Mouse (Mus musculus): ENCODE results near the gene Zfp709.
"Not testable (repeated sequence)": the region's sequence is repeated elsewhere in the genome, so short reads cannot be mapped to it uniquely, and the experiment has no call there.

The Zfp709 gene

GRCm38 (mm10) chr8:71881618-71882274, at the start of gene Zfp709:
Gene Zfp709, plus strand, starts transcription at chr8:71882019.
- DNase-seq: peak; percentile 58

- not testable (repeated sequence) for DNase-seq
Observed at GRCm38 (mm10) chr8:71838207-71838606, 43.6 kb upstream of the Zfp709 start.

- not testable (repeated sequence) for DNase-seq
Observed at GRCm38 (mm10) chr8:71841201-71841817, 40.5 kb upstream of the Zfp709 start.

DNA sequence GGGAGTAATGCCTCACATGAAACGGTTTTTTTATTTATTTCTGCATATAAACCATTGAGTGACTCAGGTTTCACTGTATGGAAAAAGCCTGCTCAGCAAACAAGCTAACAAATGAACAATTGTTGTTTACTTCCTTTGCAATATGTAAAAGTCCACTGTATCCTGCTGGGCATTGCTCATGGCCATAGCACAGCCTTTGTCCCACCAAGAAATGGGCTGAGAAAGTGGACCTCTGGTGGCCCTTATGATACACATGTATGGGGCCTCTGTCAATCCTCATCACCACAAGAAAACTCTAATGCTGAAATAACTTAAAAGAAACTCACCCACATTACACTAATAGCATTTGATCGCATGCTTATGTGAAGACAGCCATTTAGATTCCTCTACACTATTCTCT, 39.3 kb upstream of the Zfp709 start:
- not testable (repeated sequence) for DNase-seq

DNA sequence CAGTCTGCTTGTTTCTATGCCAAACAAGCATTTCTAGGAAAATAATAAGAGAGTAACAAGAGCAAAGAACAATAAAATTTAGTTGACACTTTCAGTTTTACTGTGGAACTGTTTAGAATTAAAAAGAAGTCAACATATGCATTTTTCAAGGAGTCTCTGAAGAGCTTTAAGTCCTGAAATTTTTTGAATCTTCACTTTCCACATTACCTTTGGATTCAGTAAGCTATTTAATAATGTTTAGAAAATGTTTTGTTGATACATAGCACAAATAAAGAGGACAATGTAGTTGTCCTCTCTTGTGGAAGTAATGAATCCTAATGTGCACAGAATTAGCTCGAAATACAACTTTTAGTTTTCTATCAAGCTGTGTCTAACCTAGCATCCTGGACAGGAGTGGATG, 37.4 kb upstream of the Zfp709 start:
- DNase-seq: not testable (repeated sequence)

- DNase-seq: not testable (repeated sequence)
Observed at GRCm38 (mm10) chr8:71845993-71846483, 35.8 kb upstream of the Zfp709 start.

DNA sequence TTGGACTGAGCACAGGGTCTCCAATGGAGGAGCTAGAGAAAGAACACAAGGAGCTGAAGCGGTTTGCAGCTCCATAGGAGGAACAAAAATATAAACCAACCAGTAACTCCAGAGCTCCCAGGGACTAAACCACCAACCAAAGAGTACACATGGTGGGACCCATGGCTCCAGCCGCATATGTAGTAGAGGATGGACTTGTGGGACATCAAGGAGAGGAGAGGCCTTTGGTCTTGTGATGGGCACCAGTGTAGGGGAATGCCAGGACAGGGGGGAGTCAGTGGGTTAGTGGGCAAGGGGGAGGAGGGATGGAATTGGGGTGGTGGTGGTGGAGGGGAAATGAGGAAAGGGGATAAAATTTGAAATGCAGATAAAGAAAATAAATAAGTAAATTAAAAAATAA, 35.1 kb upstream of the Zfp709 start:
- DNase-seq: not testable (repeated sequence)

DNA sequence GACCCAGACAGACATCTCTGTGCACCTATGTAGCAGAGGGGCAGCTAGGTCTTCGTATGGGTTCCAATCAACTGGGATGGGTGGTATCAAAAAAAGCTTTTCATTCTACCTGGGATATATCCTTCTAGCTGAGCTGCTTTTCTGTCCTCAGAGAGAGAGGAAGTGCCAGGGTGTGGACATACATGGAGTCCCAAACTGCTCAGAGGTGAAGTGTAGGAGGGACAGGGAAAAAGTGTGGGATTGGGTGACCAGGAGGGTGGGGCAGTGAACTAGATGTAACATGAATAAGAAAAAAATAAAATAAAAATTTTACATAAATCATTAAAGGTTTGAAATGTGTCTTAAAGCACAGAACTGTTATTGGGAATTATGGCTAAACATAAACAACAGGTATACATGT, 30.8 kb upstream of the Zfp709 start:
- not testable (repeated sequence) for DNase-seq

DNA sequence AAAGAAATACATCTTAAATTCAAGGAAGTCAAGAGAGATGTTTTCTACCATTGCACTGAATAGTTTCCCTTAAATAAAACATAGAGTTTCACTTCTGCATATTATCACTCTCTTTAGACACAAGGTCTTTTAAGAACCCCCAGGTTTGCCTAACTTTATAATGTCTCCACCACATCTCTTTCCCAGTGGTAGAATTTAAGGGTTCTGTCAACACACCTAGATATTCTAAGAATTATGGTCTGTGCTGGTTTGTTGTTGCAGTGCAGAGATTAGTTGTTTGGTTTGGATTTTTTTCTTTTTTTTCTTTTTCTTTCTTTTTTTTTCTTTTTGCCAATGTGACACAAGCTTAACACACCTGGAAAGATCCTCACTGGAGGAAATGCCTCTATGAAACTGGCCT, 28.5 kb upstream of the Zfp709 start:
- not testable (repeated sequence) for DNase-seq

- not testable (repeated sequence) for DNase-seq
Observed at GRCm38 (mm10) chr8:71856630-71857328, 25.0 kb upstream of the Zfp709 start.

DNA sequence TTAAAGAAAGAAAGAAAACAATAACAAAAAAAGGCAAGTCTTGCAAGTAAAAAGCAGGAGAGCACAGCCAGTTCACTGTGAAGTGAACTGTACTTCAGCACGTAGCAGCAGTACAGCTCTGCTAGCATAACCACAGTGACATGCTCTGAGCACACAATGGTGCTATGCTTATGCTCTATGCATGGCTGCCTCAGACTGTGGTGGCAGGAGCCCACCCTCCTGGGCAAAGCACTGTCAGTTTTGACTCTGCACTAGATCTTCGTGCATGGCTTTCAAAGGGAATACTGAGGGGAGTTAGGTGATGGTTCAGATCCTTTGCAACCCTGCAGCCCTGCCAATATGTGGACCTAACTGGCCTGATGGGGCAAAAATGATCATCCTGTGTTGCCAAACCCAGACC, 24.5 kb upstream of the Zfp709 start:
- DNase-seq: not testable (repeated sequence)

DNA sequence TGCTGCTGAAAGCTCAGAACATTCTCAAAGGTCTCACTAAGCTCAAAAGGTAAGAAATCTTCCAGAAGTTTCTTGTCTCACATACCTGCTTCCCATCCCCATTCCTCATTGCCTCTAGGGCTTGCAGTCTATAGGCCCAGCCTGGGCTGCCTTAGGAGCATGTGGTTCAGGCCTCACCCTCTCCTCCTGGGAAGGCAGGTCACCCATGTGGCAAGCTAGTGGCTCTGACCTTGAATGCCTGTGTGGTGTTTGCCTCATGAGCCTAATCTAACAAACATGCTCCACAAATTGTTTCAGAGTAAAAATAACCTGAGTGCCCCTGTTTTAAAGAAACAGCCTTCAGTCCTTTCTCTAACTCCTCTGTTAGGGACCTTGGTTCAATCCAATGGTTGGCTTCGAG, 20.3 kb upstream of the Zfp709 start:
- DNase-seq: not testable (repeated sequence)

DNA sequence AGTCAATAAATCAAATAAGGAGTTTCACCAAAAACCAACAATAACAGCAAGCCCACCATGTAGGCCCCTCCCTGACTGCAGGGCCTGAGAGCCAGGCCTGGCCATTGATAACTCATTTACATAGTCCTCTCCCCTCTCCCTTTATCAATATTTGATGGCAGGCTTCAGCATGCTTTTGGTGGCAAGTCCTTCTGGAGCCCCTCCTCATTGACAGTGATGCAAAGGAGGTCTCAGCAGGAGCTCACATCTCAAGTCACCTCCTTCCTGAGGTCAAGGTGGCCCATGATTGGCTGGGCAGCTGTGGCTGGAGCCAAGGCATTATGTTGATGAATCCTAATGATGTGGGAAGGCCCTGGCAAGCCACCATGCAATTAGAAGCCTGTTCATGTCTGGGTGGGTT, 19.8 kb upstream of the Zfp709 start:
- DNase-seq: not testable (repeated sequence)

DNA sequence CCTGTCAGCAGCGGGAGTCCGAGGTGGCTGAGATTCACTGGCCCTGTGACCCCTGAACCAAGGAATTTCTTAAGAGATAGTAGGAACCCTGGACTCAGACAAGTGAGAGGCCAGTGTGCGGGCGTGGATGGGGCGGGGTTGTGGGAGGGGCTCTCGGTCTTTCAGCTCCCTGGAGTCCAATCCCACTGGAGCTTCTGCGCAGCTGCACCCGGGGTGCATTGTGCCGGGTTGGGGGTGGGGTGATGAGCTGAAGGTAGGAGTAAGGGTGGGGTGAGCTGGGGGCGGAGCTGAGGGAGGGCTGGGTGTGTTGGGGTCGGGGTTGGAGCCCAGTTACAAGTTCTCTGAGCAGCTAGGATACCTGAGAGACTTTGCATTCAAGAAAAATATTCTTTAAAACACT, 18.8 kb downstream of the Zfp709 start:
- not testable (repeated sequence) for DNase-seq

- not testable (repeated sequence) for DNase-seq
Observed at GRCm38 (mm10) chr8:71903084-71903483, 21.3 kb downstream of the Zfp709 start.

GRCm38 (mm10) chr8:71906809-71907208, 25.0 kb downstream of the Zfp709 start:
- no peak for DNase-seq

- no peak for DNase-seq
Observed at GRCm38 (mm10) chr8:71907798-71908257, 26.0 kb downstream of the Zfp709 start.

DNA sequence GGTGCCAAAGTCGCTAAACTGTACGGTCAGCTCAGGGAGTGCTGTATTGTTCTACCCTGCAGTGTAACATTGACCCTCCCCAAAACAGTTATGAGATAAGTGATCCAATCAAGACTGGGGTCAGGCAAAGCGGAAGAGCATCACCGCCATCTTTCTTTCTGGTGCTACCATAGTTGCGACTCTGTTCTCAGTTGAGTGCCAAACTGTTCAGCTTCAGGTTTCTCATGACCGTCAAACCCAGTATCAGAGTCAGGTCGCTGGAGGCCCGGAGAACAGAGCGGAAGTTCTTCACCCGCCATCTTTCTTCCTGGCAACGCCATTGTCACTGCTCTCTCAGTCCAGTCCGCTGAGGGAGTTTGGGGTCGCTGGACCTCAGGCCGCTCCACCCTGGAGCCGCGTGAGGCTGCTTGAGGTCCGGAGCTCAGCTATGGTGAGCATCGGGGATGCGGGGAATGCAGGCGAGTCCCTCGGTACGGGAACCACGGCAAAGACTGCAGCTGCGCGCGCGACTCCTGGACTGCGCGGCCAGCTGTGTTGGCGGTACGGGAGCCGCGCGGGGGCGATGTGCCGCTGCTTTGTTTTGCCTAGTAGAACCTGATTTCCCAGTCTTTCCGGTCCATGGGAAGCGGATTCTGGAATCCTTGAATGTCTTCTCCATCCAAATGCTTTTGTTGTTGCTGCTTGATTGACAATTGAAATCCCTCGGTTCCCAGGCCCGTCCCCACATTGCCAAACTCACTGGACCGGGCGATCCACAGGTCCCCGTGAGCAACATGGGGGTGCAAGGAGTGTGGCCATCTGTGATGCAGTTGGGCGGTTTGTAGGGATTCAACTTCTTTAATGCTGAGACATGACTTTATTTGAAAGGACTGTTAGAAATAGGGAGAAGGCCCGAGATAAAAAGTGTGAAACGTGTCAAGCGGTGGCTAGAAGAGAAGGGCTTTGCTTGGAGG, 26.8 kb downstream of the Zfp709 start, which contains the start of the genes Zfp882 and Zfp617:
TSS of gene Zfp882 (plus strand) at position 300 of the 953 bp plus-strand sequence.
TSS of gene Zfp617 (plus strand) at position 327 of the 953 bp plus-strand sequence.
- peak; percentile 78 for DNase-seq

DNA sequence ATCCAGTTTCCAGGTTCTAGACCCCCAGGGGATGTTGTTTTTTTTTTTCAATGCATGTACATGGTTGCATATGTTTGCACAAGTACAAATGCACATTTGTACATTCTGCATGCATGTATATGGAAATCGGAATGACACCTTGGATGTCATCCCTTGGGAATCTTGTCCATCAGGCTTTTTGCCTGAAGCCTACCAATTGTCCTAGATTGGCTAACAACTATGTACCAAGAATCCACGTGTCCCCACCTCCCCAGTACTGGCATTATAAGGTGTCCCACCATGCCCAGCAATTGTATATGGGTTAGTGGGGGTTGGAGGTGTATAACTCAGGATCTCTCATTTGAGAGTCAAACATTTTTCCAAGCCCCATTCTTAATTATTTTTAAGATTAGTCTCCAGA, 30.5 kb downstream of the Zfp709 start:
- no peak for DNase-seq

DNA sequence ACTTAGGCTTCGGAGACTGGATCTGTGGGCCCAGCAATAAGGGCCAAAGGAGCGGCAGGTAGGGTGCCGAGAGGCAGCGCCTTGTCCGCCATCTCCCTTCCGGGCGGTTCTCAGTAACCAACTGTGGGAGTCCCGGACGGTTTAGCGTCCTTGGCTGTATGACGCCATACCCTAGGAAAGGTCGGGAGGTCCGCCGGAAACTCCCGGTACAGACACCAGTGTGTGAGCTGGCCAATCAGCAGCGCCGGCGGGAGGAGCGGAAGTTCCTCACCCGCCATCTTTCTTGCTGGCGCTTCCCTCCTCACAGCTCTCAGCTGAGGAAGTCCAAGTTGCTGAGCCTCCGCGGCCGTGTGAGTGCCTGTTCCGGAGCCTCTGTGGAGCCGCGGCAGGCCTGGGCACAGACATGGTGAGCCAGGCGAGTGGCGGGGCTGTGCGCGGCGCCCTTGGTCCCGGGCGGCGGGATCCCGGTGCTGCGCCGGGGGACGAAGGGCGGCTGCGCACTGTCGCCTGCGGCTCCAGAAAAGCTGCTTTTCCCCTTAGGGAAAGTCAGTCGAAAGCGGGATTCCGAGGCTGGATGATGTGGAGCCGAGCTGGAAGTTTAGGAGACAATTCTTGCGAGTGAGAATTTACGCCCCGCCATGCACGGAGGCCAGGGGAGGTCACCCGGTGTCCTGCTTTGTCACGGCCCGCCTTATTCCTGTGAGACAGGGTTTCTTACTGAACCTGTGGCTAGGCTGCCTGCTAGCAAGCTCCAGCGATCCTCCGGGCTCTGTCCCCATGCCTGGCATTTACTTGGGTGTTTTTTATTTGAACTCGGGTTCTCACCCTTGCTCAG, 41.0 kb downstream of the Zfp709 start:
- peak; percentile 94 for DNase-seq

DNA sequence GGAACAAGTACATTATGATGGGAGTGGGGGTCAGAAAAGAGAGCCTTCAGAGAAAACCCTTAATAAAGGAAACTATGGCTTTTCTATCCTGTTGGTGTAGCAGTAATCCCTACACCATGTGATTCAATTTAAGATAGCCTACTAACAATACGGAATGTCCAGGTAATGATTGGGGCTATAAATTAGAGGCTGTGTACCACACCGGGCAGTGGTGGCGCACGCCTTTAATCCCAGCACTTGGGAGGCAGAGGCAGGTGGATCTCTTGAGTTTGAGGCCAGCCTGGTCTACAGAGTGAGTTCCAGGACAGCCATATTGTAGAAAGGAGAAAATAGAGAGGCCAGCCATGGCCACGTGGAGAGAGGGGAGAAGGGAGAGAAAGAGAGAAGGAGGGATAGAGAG, 44.0 kb downstream of the Zfp709 start:
- no peak for DNase-seq

All from right cerebral cortex, postnatal 14 days (tissue).